Mouse (Mus musculus) stomach, embryonic 14.5 days (tissue): ENCODE results near the gene Stat4. TPM values are rescaled to one million over a fixed set of nuclear protein-coding genes. Genes with fewer than 3 reads are reported as not detected.

Experiments
- ATAC-seq: fragments of 200-750 bp; cut with Nextera tagmentation; 2 replicates; pipeline ENCODE4 v1.8.0; 2017; ENCODE audit warnings: low read depth, moderate TSS enrichment; ENCODE audit not compliant: insufficient number of reproducible peaks, insufficient read depth, low FRiP score
- H3K27ac ChIP-seq: fragments of 300-500 bp; sonication (generic); 2 replicates; pipeline ENCODE4 v1.5.1; 2014; ENCODE audit warnings: mild to moderate bottlenecking, low read length, moderate library complexity, mixed read lengths
- H3K27me3 ChIP-seq: fragments of 300-500 bp; sonication (generic); 2 replicates; pipeline ENCODE4 v1.6.1; 2014; ENCODE audit warnings: low read length, control low read depth, mixed read lengths; ENCODE audit not compliant: control insufficient read depth, insufficient read depth
- H3K36me3 ChIP-seq: fragments of 300-500 bp; sonication (generic); 2 replicates; pipeline ENCODE4 v1.6.1; 2014; ENCODE audit warnings: mild to moderate bottlenecking, control low read depth, low read length, moderate library complexity, mixed read lengths; ENCODE audit not compliant: control insufficient read depth, insufficient read depth
- H3K4me1 ChIP-seq: fragments of 300-500 bp; sonication (generic); 2 replicates; pipeline ENCODE4 v1.6.1; 2014; ENCODE audit warnings: low read length, control low read depth, mixed read lengths; ENCODE audit not compliant: control insufficient read depth, insufficient read depth
- H3K4me2 ChIP-seq: fragments of 300-500 bp; sonication (generic); replicated peaks from 2 replicates; pipeline ENCODE4 v1.6.1; 2014; ENCODE audit warnings: low read depth, low read length, control low read depth
- H3K4me3 ChIP-seq: fragments of 300-500 bp; sonication (generic); 2 replicates; pipeline ENCODE4 v1.5.1; 2014; ENCODE audit warnings: low read depth, low read length, control low read depth
- H3K9ac ChIP-seq: fragments of 300-500 bp; sonication (generic); replicated peaks from 2 replicates; pipeline ENCODE4 v1.6.1; 2014; ENCODE audit warnings: low read depth, mild to moderate bottlenecking, control low read depth, low read length, moderate library complexity, mixed read lengths
- H3K9me3 ChIP-seq: fragments of 300-500 bp; sonication (generic); 2 replicates; pipeline ENCODE4 v1.6.1; 2016; ENCODE audit warnings: low read depth, low read length, control low read depth; ENCODE audit not compliant: control insufficient read depth
- WGBS: fragments of 180-500 bp; shearing (Covaris S2); extraction: QIAGEN DNeasy Blood & Tissue Kit; methylation state at CpG from one replicate; pipeline ENCODE4 v1.1.7; 2014; 5-methylcytosine and 5-hydroxymethylcytosine counted together
- polyA plus RNA-seq: library from polyadenylated mRNA; unstranded; fragments of >200 nt; fragmentation: Nextera tagmentation; extraction: Ambion mirVana; gene quantifications from 2 replicates; pipeline ENCODE4 v1.2.1, GENCODE M21; 2014

The Stat4 gene
- polyA plus RNA-seq, 1 experiment from 2014 or later, result 4.4 TPM

DNA sequence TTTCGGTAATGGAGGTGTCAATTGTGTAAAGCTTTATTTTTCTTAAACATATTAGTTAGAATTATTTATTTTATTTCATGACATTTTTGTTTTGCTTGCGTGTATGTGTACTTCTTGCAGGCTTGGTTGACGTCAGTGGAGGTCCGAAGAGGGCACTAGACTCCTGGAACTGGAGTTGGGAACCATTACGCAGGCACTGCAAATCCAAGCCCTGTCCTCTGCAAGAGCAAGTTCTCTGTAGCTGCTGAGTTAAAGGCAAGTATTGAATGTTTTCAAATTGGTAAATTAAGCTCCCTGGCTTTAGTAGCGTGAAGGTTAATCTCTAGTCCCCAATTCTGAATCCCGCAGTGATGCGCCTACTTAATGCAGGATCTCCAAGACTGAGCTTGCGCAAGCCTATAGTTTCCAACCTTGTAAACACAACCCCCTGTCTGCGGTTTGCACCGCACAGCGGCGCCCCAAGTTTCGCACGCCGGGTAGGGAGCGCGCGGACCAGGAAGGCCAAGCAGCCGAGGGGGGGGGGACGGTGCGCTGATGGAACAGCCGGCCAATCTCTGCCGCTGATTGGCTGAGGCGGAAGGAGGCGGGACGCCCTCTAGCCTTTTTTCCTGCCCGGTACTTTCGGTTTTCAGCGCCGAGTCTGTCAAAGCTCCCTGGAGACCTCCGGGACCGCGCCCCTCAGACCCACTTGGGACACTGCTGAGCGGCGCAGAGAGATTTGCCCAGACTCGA lies 132.1 kb downstream of the Stat4 start, which contains the start of gene Stat1:
Stat1 (plus strand) TSS at position 581 of the 732 bp plus-strand sequence.
- peak within 1 kb of the TSS; percentile 45 for H3K9ac ChIP-seq
- H3K9me3 ChIP-seq, result no peaks in the 10 kb centered on the region
- no peaks in the 10 kb centered on the region for H3K27me3 ChIP-seq
- ATAC-seq, result peak; percentile 93
- peak within 1 kb of the TSS; percentile 84 for H3K4me3 ChIP-seq
- H3K4me1 ChIP-seq, result peaks cover 5% of the 10 kb centered on the region; the same call in 1 of the 2 replicates
- peak within 1 kb of the TSS; percentile 15; the same call in 1 of the 2 replicates for H3K27ac ChIP-seq
- no peaks in the 10 kb centered on the region for H3K36me3 ChIP-seq
- H3K4me2 ChIP-seq, result peak within 1 kb of the TSS; percentile 85
- WGBS, result 4% methylated on average over 37 of the region's 37 CpGs

DNA sequence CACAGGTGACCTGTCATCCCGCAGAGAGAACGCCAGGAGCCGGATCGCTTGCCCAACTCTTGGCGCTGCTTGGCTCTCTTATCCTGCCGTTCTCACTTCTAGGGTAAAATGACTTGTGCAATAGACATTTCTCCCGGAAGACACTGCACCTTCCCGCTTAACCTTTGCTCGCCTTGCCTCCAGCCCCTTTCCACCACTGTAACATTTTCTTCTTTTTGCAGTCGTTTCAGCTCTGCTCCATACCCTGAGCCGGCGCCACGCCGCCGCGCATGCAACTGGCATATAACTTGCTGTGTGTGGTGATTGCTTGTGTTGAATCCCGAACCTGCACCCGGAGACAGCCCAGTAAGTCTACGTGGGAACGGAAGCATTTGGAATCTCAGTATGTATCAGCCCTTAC lies 132.7 kb downstream of the Stat4 start:
- WGBS, result 1% methylated on average over 20 of the region's 20 CpGs
- Histone ChIP-seq H3K4me2 (peak overlapping the region; percentile 85), H3K27me3 (no peaks in the 10 kb centered on the region), H3K9me3 (no peaks in the 10 kb centered on the region), H3K36me3 (no peaks in the 10 kb centered on the region), H3K4me3 (peak overlapping the region; percentile 84), H3K9ac (peak overlapping the region; percentile 45), H3K27ac (no peak overlapping the region), H3K4me1 (peaks cover 5% of the 10 kb centered on the region; the same call in 1 of the 2 replicates)
- ATAC-seq, result no peak

DNA sequence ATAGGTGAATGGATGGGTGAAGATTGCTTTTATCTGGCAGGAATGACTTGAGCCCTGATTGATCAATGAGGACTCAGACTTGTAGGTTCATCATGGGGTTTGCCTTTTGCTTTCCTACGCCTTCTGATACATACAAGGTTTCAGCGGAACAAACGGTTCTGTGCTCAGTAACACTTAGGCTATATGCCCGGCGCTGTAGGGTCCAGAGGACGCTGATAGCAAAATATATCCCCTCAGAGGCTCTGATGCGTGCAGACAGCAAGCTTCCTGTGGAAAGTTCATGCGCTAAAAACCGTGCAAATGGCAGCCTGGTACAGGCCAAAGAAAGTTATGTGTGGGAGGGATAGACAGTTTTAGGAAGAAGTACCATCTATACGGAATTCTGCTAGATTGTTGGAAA lies 133.2 kb downstream of the Stat4 start:
- Histone ChIP-seq H3K4me1 (peaks cover 5% of the 10 kb centered on the region; the same call in 1 of the 2 replicates), H3K9ac (peak overlapping the region; percentile 45; the same call in 1 of the 2 replicates), H3K36me3 (no peaks in the 10 kb centered on the region), H3K27ac (no peak overlapping the region), H3K27me3 (no peaks in the 10 kb centered on the region), H3K9me3 (no peaks in the 10 kb centered on the region), H3K4me3 (peak overlapping the region; percentile 84), H3K4me2 (peak overlapping the region; percentile 85)
- 36% methylated on average over 10 of the region's 10 CpGs for WGBS
- no peak for ATAC-seq

DNA sequence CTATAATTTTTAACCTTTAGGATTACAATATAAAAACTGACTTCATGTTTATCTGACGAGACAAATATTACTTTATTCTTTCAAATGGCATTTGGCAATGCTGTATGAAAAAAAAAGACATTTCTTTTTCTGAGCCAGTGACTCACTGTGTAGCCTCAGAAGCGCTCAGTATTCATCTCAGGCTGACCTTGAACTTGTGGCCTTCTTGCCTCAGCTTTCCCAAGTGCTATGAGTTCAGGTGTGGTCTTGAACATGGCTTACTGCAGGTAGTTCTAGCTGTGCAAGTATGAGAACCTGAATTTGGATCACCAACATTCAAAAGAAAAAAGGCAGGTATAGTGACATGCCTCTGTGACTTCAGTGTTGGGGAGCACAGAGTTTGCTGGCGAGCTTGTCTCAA lies 134.1 kb downstream of the Stat4 start:
- H3K4me1 ChIP-seq, result peaks cover 5% of the 10 kb centered on the region; the same call in 1 of the 2 replicates
- 89% methylated on average over 3 of the region's 3 CpGs for WGBS
- H3K27ac ChIP-seq, result no peak overlapping the region
- H3K9me3 ChIP-seq, result no peaks in the 10 kb centered on the region
- H3K4me2 ChIP-seq, result no peak overlapping the region
- no peak overlapping the region for H3K4me3 ChIP-seq
- H3K27me3 ChIP-seq, result no peaks in the 10 kb centered on the region
- H3K9ac ChIP-seq, result no peak overlapping the region
- H3K36me3 ChIP-seq, result no peaks in the 10 kb centered on the region
- no peak for ATAC-seq

DNA sequence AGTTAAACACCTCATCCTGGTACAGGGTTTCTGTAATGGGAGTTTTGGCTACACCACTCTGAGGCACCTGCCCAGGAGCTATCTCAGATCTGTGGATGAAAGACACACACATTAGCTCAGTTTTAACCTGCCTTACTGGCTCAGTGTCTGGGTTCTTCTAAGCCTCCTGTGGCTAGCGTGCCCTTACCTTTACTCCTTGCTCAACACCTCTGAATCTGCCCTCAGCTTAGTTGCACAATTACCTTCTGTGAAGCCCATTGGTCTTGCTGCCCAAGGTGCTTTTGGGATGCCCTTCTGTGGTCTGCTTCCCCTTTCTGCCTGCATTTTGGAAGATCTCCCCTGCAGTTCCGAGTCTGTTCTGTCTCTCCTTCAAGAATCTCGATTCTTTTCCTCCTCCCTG lies 137.9 kb downstream of the Stat4 start:
- Histone ChIP-seq H3K27ac (no peak overlapping the region), H3K4me2 (no peak overlapping the region), H3K9ac (no peak overlapping the region), H3K4me1 (peaks cover 5% of the 10 kb centered on the region; the same call in 1 of the 2 replicates), H3K36me3 (no peaks in the 10 kb centered on the region; the same call in 1 of the 2 replicates), H3K27me3 (no peaks in the 10 kb centered on the region), H3K4me3 (no peak overlapping the region), H3K9me3 (no peaks in the 10 kb centered on the region)
- ATAC-seq, result no peak
- 62% methylated on average over 3 of the region's 3 CpGs for WGBS

DNA sequence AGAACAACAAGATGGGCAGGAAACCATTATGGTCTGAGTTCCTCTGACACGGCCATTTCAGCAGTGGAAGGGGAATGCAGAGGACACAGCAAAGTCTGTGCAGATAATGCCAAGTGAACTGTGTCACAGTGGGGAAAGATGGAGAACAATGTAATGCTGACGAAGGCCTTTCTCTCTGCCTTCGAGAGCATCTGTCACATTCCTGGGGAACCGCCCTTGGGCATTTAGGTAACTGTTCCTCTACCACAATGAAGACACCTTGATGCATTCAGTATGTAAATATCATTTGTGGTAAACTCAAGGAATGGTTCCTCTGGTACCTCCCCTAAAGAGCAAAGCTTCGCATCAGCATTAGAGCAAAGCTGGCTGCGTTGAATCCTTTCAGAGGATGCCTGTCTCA lies 140.4 kb downstream of the Stat4 start:
- no peak for ATAC-seq
- Histone ChIP-seq H3K9ac (no peak overlapping the region), H3K27ac (no peak overlapping the region), H3K4me3 (no peak overlapping the region), H3K9me3 (no peaks in the 10 kb centered on the region), H3K4me1 (no peaks in the 10 kb centered on the region), H3K27me3 (no peaks in the 10 kb centered on the region), H3K36me3 (no peaks in the 10 kb centered on the region; the same call in 1 of the 2 replicates), H3K4me2 (no peak overlapping the region)
- WGBS, result 93% methylated on average over 6 of the region's 6 CpGs

DNA sequence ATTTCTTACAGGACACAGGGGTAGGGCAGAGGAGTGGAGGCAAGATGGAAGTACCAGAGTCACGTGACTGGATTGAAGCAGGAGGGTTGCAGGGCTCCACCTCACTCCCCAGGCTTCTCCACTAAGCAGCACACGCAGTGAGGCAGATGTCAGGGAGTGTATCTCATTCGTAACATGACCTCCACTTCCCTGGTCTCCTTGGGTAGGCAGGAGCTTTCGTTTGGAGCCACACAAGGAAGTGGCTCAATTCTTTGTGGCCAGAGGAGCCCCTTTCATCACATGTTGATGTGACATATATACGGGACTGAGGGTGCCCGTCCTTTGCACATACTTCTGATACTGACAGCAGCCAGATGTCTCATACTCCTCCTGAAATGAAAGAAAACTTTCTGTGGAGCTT lies 142.8 kb downstream of the Stat4 start:
- Histone ChIP-seq H3K4me3 (no peak overlapping the region), H3K4me1 (no peaks in the 10 kb centered on the region), H3K27ac (no peak overlapping the region), H3K9ac (no peak overlapping the region), H3K36me3 (no peaks in the 10 kb centered on the region; the same call in 1 of the 2 replicates), H3K9me3 (no peaks in the 10 kb centered on the region), H3K27me3 (no peaks in the 10 kb centered on the region), H3K4me2 (no peak overlapping the region)
- no peak for ATAC-seq
- 67% methylated on average over 6 of the region's 6 CpGs for WGBS

DNA sequence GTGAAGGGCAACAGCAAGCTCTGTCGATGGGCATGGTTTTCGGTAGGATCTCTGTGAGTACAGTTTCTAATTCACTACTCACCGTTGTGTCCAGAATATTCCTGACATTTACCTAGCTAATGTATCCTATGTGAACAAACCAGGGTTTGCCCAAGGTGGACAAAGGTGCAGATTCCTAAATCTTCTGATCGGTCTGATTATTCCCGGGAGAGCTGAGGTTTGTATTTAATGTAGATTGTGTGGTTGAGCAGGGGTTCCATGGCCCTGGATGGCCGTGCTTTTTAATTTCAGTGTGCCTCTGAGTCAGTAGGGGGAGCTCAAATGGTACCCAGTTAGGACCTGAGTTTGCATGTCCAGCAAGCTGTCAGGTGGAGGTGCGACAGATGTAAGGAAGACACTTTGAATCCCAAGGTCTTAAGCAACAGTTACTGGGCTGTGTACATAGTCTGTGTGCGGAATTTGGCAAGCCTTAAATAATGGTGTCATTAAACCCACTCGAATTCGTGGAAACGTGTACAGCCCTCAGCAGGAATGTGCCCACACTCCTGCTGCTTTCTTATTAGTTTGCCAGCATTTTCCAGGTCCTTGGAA lies 144.9 kb downstream of the Stat4 start:
- Histone ChIP-seq H3K4me1 (no peaks in the 10 kb centered on the region), H3K36me3 (no peaks in the 10 kb centered on the region), H3K9me3 (no peaks in the 10 kb centered on the region), H3K27me3 (no peaks in the 10 kb centered on the region), H3K4me3 (no peak overlapping the region), H3K27ac (no peak overlapping the region), H3K4me2 (no peak overlapping the region), H3K9ac (no peak overlapping the region)
- 77% methylated on average over 11 of the region's 11 CpGs for WGBS
- no peak for ATAC-seq
